17 mouse cellular contexts compared by ENCODE assay signal in the genomic region with DNA sequence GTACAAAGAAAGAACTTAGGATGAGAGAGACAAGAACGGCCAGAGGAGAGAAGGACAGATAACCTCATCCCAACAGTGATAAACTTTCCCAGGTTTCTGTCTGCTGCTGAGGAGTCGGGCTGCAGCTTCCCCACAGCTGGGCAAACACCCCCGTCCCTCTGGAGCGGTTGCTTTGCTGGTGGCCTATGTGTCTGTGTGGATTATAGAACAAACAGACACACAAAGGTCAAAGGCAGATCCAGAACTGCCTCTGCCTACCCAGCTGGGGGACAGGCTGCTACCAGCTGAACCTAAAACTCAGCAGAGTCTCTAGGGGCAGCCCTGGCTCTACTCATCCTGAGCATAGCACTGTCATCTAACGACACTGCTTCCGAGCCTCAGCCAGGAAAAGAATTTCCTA. TPM values are rescaled to one million over a fixed set of nuclear protein-coding genes. Genes with fewer than 3 reads are reported as not detected.
DNase-seq lines count a peak whose midpoint lies in the region; ATAC-seq and TF ChIP-seq lines count a peak whose summit lies in the region.
"Had no signal": no experiment of that assay in that cellular context is flagged by ENCODE, and none has a peak within 500 bp of the region (broad histone marks: within the 10 kb centered on the region; RNA-seq: fewer than 3 reads in every experiment).

No protein-coding gene starts in this region.

- WGBS in intestine, embryonic 14.5 days = 16% methylated on average over 6 of the region's 6 CpGs
- WGBS in intestine, postnatal 0 days = 25% methylated on average over 6 of the region's 6 CpGs
- 66% methylated on average over 6 of the region's 6 CpGs for WGBS in midbrain, embryonic 10.5 days
- 55% methylated on average over 6 of the region's 6 CpGs for WGBS in midbrain, embryonic 11.5 days

- TF ChIP-seq CTCF in gastrocnemius, adult 2 months (IDR thresholded peaks at IDR 0.05) = no peak
- TF ChIP-seq CTCF in intestine, postnatal 0 days (IDR thresholded peaks at IDR 0.05; ENCODE audit: low read depth) = no peak

- H3K9me3 ChIP-seq in intestine, embryonic 14.5 days (ENCODE audit: control insufficient read depth, low read length) = no peaks in the 10 kb centered on the region
- no peaks in the 10 kb centered on the region for H3K9me3 ChIP-seq in intestine, postnatal 0 days (ENCODE audit: control insufficient read depth)
- H3K9me3 ChIP-seq in midbrain, embryonic 10.5 days (replicated peaks) = no peaks in the 10 kb centered on the region
- no peaks in the 10 kb centered on the region for H3K9me3 ChIP-seq in midbrain, embryonic 11.5 days (ENCODE audit: control insufficient read depth, low read length)
- H3K9me3 ChIP-seq: limb, embryonic 13.5 days; midbrain, embryonic 15.5 days had no signal

- H3K9ac ChIP-seq in intestine, embryonic 14.5 days (ENCODE audit: low read length) = no peak overlapping the region
- no peak overlapping the region for H3K9ac ChIP-seq in intestine, postnatal 0 days (ENCODE audit: low read depth, low read length)
- H3K9ac ChIP-seq in midbrain, embryonic 11.5 days (ENCODE audit: low read length) = no peak overlapping the region
- H3K9ac ChIP-seq: hindbrain, embryonic 14.5 days; limb, embryonic 13.5 days; midbrain, embryonic 15.5 days had no signal

- H3K4me3 ChIP-seq in gastrocnemius, adult 2 months = no peak overlapping the region
- no peak overlapping the region for H3K4me3 ChIP-seq in intestine, embryonic 14.5 days (ENCODE audit: low read depth, low read length)
- no peak overlapping the region for H3K4me3 ChIP-seq in intestine, postnatal 0 days (ENCODE audit: low read depth, low read length)
- H3K4me3 ChIP-seq in midbrain, embryonic 10.5 days = no peak overlapping the region
- no peak overlapping the region for H3K4me3 ChIP-seq in midbrain, embryonic 11.5 days (ENCODE audit: low read depth, low read length)
- H3K4me3 ChIP-seq: limb, embryonic 13.5 days; midbrain, embryonic 15.5 days had no signal

- intact Hi-C loops in gastrocnemius, adult 2 months (cut with DNase I) = no loop called here

- ATAC-seq in intestine, embryonic 14.5 days (replicated peaks; ENCODE audit: low FRiP score, low TSS enrichment, low read depth) = no peak
- no peak for ATAC-seq in intestine, postnatal 0 days
- ATAC-seq in midbrain, embryonic 11.5 days (ENCODE audit: low FRiP score) = no peak
- ATAC-seq: activated CD4-positive, CD25-positive, alpha-beta regulatory T cell, adult 4 months; midbrain, embryonic 15.5 days had no signal

- H3K36me3 ChIP-seq in intestine, embryonic 14.5 days (ENCODE audit: control insufficient read depth, insufficient read depth, low read length) = 0 out of 2 replicates have a peak, but pooled peaks cover 4% of the 10 kb centered on the region
- no peaks in the 10 kb centered on the region for H3K36me3 ChIP-seq in intestine, postnatal 0 days (ENCODE audit: control insufficient read depth, insufficient read depth)
- H3K36me3 ChIP-seq in midbrain, embryonic 10.5 days = no peaks in the 10 kb centered on the region
- H3K36me3 ChIP-seq in midbrain, embryonic 11.5 days (ENCODE audit: control insufficient read depth, insufficient read depth, low read length) = no peaks in the 10 kb centered on the region
- H3K36me3 ChIP-seq: midbrain, embryonic 15.5 days had no signal

- H3K4me2 ChIP-seq in intestine, embryonic 14.5 days (ENCODE audit: low read length) = no peak overlapping the region
- H3K4me2 ChIP-seq in intestine, postnatal 0 days (replicated peaks; ENCODE audit: low read depth) = no peak overlapping the region
- no peak overlapping the region for H3K4me2 ChIP-seq in midbrain, embryonic 11.5 days
- H3K4me2 ChIP-seq: hindbrain, embryonic 14.5 days; limb, embryonic 13.5 days; midbrain, embryonic 15.5 days had no signal

- no peak for DNase-seq in gastrocnemius, adult 2 months
- DNase-seq in gastrocnemius, postnatal 4 days (ENCODE audit: low spot score in 2 of 2) = no peak
- no peak for DNase-seq in intestine, embryonic 14.5 days (ENCODE audit: low spot score)
- no peak for DNase-seq in midbrain, embryonic 10.5 days (ENCODE audit: low spot score)
- DNase-seq in midbrain, embryonic 11.5 days (ENCODE audit: low spot score, missing footprints) = no peak
- DNase-seq in adrenal gland, adult 2 months = no peak
- DNase-seq in embryo, embryonic 9.5 days (ENCODE audit: extremely low spot score) = no peak
- DNase-seq: adrenal gland, postnatal 36 days; cerebellum, adult 9-11 months; gastrocnemius, postnatal 36 days; lung, postnatal 4 days; right cerebral cortex, postnatal 25 days had no signal

- H3K27ac ChIP-seq in gastrocnemius, adult 2 months = peak overlapping the region; percentile 35; the same call in 1 of the 2 replicates
- H3K27ac ChIP-seq in intestine, embryonic 14.5 days (ENCODE audit: low read depth) = peak overlapping the region; percentile 52
- no peak overlapping the region for H3K27ac ChIP-seq in intestine, postnatal 0 days (ENCODE audit: low read depth, low read length)
- peak overlapping the region; percentile 42; the same call in 1 of the 2 replicates for H3K27ac ChIP-seq in midbrain, embryonic 10.5 days (replicated peaks)
- no peak overlapping the region for H3K27ac ChIP-seq in midbrain, embryonic 11.5 days (ENCODE audit: low read depth, low read length)
- H3K27ac ChIP-seq: hindbrain, embryonic 14.5 days; limb, embryonic 13.5 days; midbrain, embryonic 15.5 days had no signal

- H3K4me1 ChIP-seq in intestine, embryonic 14.5 days (replicated peaks; ENCODE audit: control insufficient read depth, insufficient read depth, low read length) = peaks cover 48% of the 10 kb centered on the region
- peaks cover 2% of the 10 kb centered on the region; the same call in 1 of the 2 replicates for H3K4me1 ChIP-seq in intestine, postnatal 0 days (replicated peaks; ENCODE audit: control insufficient read depth, insufficient read depth, low read length)
- peaks cover 54% of the 10 kb centered on the region for H3K4me1 ChIP-seq in midbrain, embryonic 10.5 days
- peaks cover 3% of the 10 kb centered on the region; the same call in 1 of the 2 replicates for H3K4me1 ChIP-seq in midbrain, embryonic 11.5 days (ENCODE audit: control insufficient read depth, insufficient read depth, low read length)

- H3K27me3 ChIP-seq in intestine, embryonic 14.5 days (replicated peaks; ENCODE audit: control insufficient read depth, insufficient read depth, low read length) = no peaks in the 10 kb centered on the region
- H3K27me3 ChIP-seq in intestine, postnatal 0 days (replicated peaks; ENCODE audit: control insufficient read depth, insufficient read depth, low read length) = no peaks in the 10 kb centered on the region
- no peaks in the 10 kb centered on the region for H3K27me3 ChIP-seq in midbrain, embryonic 10.5 days (ENCODE audit: low read depth, poor library complexity, severe bottlenecking)
- no peaks in the 10 kb centered on the region for H3K27me3 ChIP-seq in midbrain, embryonic 11.5 days (ENCODE audit: control insufficient read depth, insufficient read depth, low read length)
- H3K27me3 ChIP-seq: limb, embryonic 13.5 days; midbrain, embryonic 15.5 days had no signal

RNA-seq across cellular contexts. Expression of a gene that starts 30.6 kb away (rescaled TPM):
- 1 to 10 TPM; 5.5 to 7.2 TPM for total RNA-seq in gastrocnemius, adult 2 months (2021)
- 10 to 100 TPM; 32.3 to 35.7 TPM for total RNA-seq in gastrocnemius, postnatal 4 days (2021)
- 15.9 and 19.5 TPM in 2 replicates for polyA plus RNA-seq in intestine, embryonic 14.5 days (2014; fragmentation: Nextera tagmentation; extraction: Ambion mirVana)
- 5.6 and 5.9 TPM in 2 replicates for polyA plus RNA-seq in intestine, postnatal 0 days (2015; fragmentation: Nextera tagmentation; extraction: Ambion mirVana)
- 10.9 and 12.6 TPM in 2 replicates for polyA plus RNA-seq in midbrain, embryonic 10.5 days (2016; fragmentation: Nextera tagmentation; extraction: Ambion mirVana)
- 8.6 and 8.9 TPM in 2 replicates for polyA plus RNA-seq in midbrain, embryonic 11.5 days (2014; fragmentation: Nextera tagmentation; extraction: Ambion mirVana)
- 10 to 100 TPM; 13.9 to 23.6 TPM for total RNA-seq in adrenal gland, adult 2 months (2021)
- polyA plus RNA-seq in adrenal gland, adult 2 months (2012; rRNA removed) = 19.7 and 22.2 TPM in 2 replicates

RNA-seq across cellular contexts. Expression of a gene that starts 44.0 kb away (rescaled TPM):
- total RNA-seq in gastrocnemius, adult 2 months (2021) = not detected
- total RNA-seq in gastrocnemius, postnatal 4 days (2021) = not detected
- polyA plus RNA-seq in intestine, embryonic 14.5 days (2014; fragmentation: Nextera tagmentation; extraction: Ambion mirVana) = 0.11 and 0.24 TPM in 2 replicates
- polyA plus RNA-seq in intestine, postnatal 0 days (2015; fragmentation: Nextera tagmentation; extraction: Ambion mirVana) = not detected in 2 replicates
- polyA plus RNA-seq in midbrain, embryonic 10.5 days (2016; fragmentation: Nextera tagmentation; extraction: Ambion mirVana) = 0.11 and 0.19 TPM in 2 replicates
- polyA plus RNA-seq in midbrain, embryonic 11.5 days (2014; fragmentation: Nextera tagmentation; extraction: Ambion mirVana) = 0.19 TPM in 1 of 2 replicates, not detected in the other
- total RNA-seq in adrenal gland, adult 2 months (2021) = 1 to 10 TPM; 1.4 to 3.1 TPM
- 1.1 and 1.6 TPM in 2 replicates for polyA plus RNA-seq in adrenal gland, adult 2 months (2012; rRNA removed)
- total RNA-seq: gastrocnemius, postnatal 36 days had no signal

RNA-seq across cellular contexts. Expression of a gene that starts 44.8 kb away (rescaled TPM):
- total RNA-seq in gastrocnemius, adult 2 months (2021) = 10 to 100 TPM; 24.8 to 27.0 TPM
- 10 to 100 TPM; 32.6 to 34.5 TPM for total RNA-seq in gastrocnemius, postnatal 4 days (2021)
- 40.6 and 51.1 TPM in 2 replicates for polyA plus RNA-seq in intestine, embryonic 14.5 days (2014; fragmentation: Nextera tagmentation; extraction: Ambion mirVana)
- 10.8 and 12.7 TPM in 2 replicates for polyA plus RNA-seq in intestine, postnatal 0 days (2015; fragmentation: Nextera tagmentation; extraction: Ambion mirVana)
- polyA plus RNA-seq in midbrain, embryonic 10.5 days (2016; fragmentation: Nextera tagmentation; extraction: Ambion mirVana) = 61.2 and 70.7 TPM in 2 replicates
- polyA plus RNA-seq in midbrain, embryonic 11.5 days (2014; fragmentation: Nextera tagmentation; extraction: Ambion mirVana) = 41.5 and 41.6 TPM in 2 replicates
- 10 to 100 TPM; 38.8 to 41.0 TPM for total RNA-seq in adrenal gland, adult 2 months (2021)
- 84.1 and 106 TPM in 2 replicates for polyA plus RNA-seq in adrenal gland, adult 2 months (2012; rRNA removed)

RNA-seq across cellular contexts. Expression of a gene that starts 53.0 kb away (rescaled TPM):
- total RNA-seq in gastrocnemius, adult 2 months (2021) = 100 to 1,000 TPM; 181 to 184 TPM
- 100 to 1,000 TPM; 205 to 215 TPM for total RNA-seq in gastrocnemius, postnatal 4 days (2021)
- polyA plus RNA-seq in intestine, embryonic 14.5 days (2014; fragmentation: Nextera tagmentation; extraction: Ambion mirVana) = 368 and 370 TPM in 2 replicates
- polyA plus RNA-seq in intestine, postnatal 0 days (2015; fragmentation: Nextera tagmentation; extraction: Ambion mirVana) = 1,126 and 1,190 TPM in 2 replicates
- 288 and 305 TPM in 2 replicates for polyA plus RNA-seq in midbrain, embryonic 10.5 days (2016; fragmentation: Nextera tagmentation; extraction: Ambion mirVana)
- 228 and 248 TPM in 2 replicates for polyA plus RNA-seq in midbrain, embryonic 11.5 days (2014; fragmentation: Nextera tagmentation; extraction: Ambion mirVana)
- total RNA-seq in adrenal gland, adult 2 months (2021) = 100 to 1,000 TPM; 549 to 716 TPM
- 1,176 and 1,311 TPM in 2 replicates for polyA plus RNA-seq in adrenal gland, adult 2 months (2012; rRNA removed)

Comparison
In these comparisons a context has a peak if more than half of its experiments do, and no peak if none do; other contexts are left out.
1. H3K27ac ChIP-seq: peak in gastrocnemius, adult 2 months (single experiment), intestine, embryonic 14.5 days (single experiment) and midbrain, embryonic 10.5 days (single experiment); none in intestine, postnatal 0 days (single experiment) and midbrain, embryonic 11.5 days (single experiment).